Mouse (Mus musculus): ENCODE results near the gene Figla. TPM values are rescaled to one million over a fixed set of nuclear protein-coding genes. Genes with fewer than 3 reads are reported as not detected.

The Figla gene
- polyA plus RNA-seq, 1 experiment from 2014 or later: not detected

- H3K4me1 ChIP-seq (replicated peaks): peaks cover 6% of the 10 kb centered on the region; the same call in 1 of the 2 replicates
- H3K27ac ChIP-seq (ENCODE audit: poor library complexity, severe bottlenecking): no peak overlapping the region
- no peaks in the 10 kb centered on the region for H3K27me3 ChIP-seq (replicated peaks)
- no peaks in the 10 kb centered on the region for H3K9me3 ChIP-seq (replicated peaks)
- H3K4me3 ChIP-seq: no peak overlapping the region
- WGBS: 5% methylated on average over 1 of the region's 1 CpGs
- no peak overlapping the region for H3K9ac ChIP-seq
- ATAC-seq (ENCODE audit: insufficient number of reproducible peaks, low FRiP score): no peak
- no peak overlapping the region for H3K4me2 ChIP-seq
- no peaks in the 10 kb centered on the region for H3K36me3 ChIP-seq
Measured at GRCm38 (mm10) chr6:86058475-86058874, 42.5 kb downstream of the Figla start.

DNA sequence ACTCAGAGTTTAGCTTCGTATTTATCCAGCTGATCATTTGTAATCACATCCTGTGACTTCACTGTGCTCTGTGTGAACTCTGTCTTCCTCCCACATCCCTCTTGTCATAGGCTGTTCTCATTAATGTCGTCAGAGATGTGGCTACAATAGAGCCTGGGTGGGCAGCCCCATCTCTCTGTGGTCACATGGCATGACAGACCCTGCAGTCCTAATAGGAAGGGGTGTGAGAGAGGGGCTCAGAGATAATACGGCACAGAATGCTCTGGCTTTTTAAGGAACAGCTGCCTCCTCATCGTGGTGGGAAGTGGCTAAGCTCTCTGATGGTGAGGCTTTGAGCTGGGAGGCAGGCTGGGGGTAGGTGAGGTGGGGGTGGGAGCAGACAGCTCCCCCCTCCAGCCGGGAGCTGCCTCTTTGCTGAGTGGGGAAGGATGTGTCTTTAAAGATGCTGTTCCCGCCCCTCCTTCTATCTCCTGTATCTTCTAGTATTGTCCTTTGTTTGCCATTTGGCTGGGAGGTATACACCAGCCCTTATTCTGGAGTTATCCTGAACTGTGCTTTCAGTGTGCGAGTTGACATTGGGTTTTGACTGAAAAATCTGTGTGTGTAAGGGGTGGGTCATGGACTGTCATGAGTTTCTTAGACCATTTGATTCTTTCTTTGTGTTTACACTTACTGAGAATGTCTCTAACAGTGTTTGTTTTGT lies 43.3 kb downstream of the Figla start:
- Histone ChIP-seq H3K27me3 (replicated peaks) (no peaks in the 10 kb centered on the region), H3K9ac (no peak overlapping the region), H3K9me3 (replicated peaks) (no peaks in the 10 kb centered on the region), H3K4me2 (no peak overlapping the region), H3K4me3 (no peak overlapping the region), H3K4me1 (replicated peaks) (peaks cover 4% of the 10 kb centered on the region; the same call in 1 of the 2 replicates), H3K36me3 (no peaks in the 10 kb centered on the region), H3K27ac (ENCODE audit: poor library complexity, severe bottlenecking) (no peak overlapping the region)
- WGBS: 29% methylated on average over 7 of the region's 7 CpGs
- no peak for ATAC-seq (ENCODE audit: insufficient number of reproducible peaks, low FRiP score)

DNA sequence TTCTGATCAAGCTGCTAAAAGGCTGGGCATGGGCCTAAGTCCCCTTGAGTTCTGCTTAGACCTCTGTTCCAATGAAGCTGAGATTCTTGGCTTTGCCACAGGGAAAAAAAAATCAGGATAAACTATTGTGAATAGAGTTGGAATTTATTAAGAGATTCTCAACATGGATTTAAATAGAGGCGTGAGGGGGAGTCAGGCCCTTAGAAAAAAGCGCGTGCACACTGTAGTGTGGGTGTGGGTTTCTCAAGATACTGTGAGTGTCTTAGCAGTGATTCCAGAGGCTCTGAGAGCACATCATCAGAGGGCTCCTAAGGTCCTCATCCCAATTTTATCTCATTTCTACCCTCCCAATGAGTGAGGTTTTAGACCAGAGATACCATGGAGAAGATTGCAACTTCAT lies 44.2 kb downstream of the Figla start:
- Histone ChIP-seq H3K4me1 (replicated peaks) (peaks cover 4% of the 10 kb centered on the region; the same call in 1 of the 2 replicates), H3K9ac (no peak overlapping the region), H3K4me3 (no peak overlapping the region), H3K9me3 (replicated peaks) (no peaks in the 10 kb centered on the region), H3K27ac (ENCODE audit: poor library complexity, severe bottlenecking) (no peak overlapping the region), H3K4me2 (no peak overlapping the region), H3K36me3 (no peaks in the 10 kb centered on the region), H3K27me3 (replicated peaks) (0 out of 2 replicates have a peak, but pooled peaks cover 1% of the 10 kb centered on the region)
- ATAC-seq (ENCODE audit: insufficient number of reproducible peaks, low FRiP score): no peak
- 88% methylated on average over 3 of the region's 3 CpGs for WGBS

DNA sequence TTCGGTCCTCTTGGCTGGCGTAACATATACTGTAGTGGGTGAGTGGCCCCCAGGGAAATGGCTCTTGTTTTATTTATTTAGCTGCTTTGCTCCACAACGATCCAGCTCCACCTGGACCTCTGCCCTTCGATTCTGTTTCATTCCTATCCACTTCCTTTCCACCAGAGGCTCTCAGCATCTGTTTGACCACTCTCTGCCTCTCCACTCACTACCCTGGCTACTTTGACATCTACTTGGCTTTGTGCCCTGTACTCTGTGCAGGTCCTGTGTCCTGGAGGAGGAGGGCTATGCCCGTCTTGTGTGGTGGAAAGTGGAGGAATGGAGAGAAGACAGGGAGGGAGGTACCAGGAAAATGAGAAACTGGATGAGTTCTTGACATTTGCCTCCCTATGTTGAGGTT lies 46.3 kb downstream of the Figla start:
- peaks cover 4% of the 10 kb centered on the region; the same call in 1 of the 2 replicates for H3K4me1 ChIP-seq (replicated peaks)
- H3K4me2 ChIP-seq: no peak overlapping the region
- no peaks in the 10 kb centered on the region for H3K36me3 ChIP-seq
- H3K27me3 ChIP-seq (replicated peaks): 0 out of 2 replicates have a peak, but pooled peaks cover 4% of the 10 kb centered on the region
- no peak overlapping the region for H3K27ac ChIP-seq (ENCODE audit: poor library complexity, severe bottlenecking)
- ATAC-seq (ENCODE audit: insufficient number of reproducible peaks, low FRiP score): no peak
- WGBS: 53% methylated on average over 5 of the region's 5 CpGs
- H3K9ac ChIP-seq: no peak overlapping the region
- no peak overlapping the region for H3K4me3 ChIP-seq
- no peaks in the 10 kb centered on the region for H3K9me3 ChIP-seq (replicated peaks)

DNA sequence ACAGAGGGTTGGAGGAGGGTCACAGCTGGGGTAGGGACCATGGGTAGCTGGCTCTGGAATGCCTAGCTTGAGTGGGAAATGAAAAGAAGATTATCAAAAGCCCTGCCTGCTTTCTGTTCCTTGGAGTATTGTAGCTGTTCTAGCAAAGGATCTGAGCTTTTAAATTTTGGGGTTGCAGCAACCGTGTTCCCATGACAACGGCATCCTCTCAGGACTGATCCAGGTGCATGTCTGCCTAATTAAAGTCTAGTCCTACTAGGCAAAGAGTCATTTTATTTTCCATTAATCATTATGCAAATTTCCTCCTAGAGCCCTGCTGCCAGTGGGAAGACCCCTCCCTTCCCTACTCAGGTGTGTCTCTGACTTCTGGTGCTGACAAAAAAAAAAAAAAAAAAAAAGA lies 46.7 kb downstream of the Figla start:
- H3K4me1 ChIP-seq (replicated peaks): peaks cover 4% of the 10 kb centered on the region; the same call in 1 of the 2 replicates
- no peaks in the 10 kb centered on the region for H3K9me3 ChIP-seq (replicated peaks)
- ATAC-seq (ENCODE audit: insufficient number of reproducible peaks, low FRiP score): no peak
- no peak overlapping the region for H3K4me2 ChIP-seq
- H3K9ac ChIP-seq: no peak overlapping the region
- H3K4me3 ChIP-seq: no peak overlapping the region
- no peaks in the 10 kb centered on the region for H3K36me3 ChIP-seq
- 87% methylated on average over 2 of the region's 2 CpGs for WGBS
- H3K27me3 ChIP-seq (replicated peaks): 0 out of 2 replicates have a peak, but pooled peaks cover 4% of the 10 kb centered on the region
- H3K27ac ChIP-seq (ENCODE audit: poor library complexity, severe bottlenecking): no peak overlapping the region

DNA sequence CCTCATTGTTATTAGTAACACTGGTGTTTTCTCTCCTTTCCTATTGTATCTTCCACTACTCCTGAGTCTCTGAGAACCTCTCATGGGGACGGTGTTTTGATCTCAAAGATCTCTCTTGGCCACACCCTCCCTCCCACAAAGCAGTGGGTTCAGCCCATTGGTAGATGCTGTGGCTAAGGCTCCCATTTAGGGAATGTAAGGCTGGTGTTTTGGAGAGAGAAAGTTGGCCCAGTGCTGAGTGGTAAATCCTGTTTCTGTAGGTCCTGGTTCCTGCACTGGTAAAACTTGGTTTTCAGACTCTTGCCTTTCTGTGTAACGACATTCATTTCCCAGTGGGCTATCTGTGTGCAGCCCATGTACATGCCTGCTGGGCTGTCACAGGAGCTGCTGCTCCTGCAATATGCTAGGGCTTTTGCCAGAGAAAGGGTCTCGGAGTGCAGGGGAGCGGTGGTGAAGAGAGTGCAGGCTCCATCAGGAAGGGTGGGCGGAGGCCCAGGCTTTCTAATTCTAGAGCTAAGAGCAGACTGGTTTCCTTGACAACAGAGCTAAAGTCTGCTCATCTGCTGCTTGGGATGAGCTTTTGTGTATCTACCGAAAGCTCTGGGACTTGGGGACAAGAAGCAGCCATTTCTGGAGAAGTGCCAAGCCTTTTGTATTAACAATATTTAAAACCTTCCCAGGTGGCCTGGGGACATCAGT lies 48.5 kb downstream of the Figla start:
- Histone ChIP-seq H3K9ac (no peak overlapping the region), H3K9me3 (replicated peaks) (no peaks in the 10 kb centered on the region), H3K4me2 (no peak overlapping the region), H3K27ac (ENCODE audit: poor library complexity, severe bottlenecking) (no peak overlapping the region), H3K36me3 (no peaks in the 10 kb centered on the region), H3K4me3 (no peak overlapping the region), H3K27me3 (replicated peaks) (0 out of 2 replicates have a peak, but pooled peaks cover 4% of the 10 kb centered on the region), H3K4me1 (replicated peaks) (peaks cover 4% of the 10 kb centered on the region; the same call in 1 of the 2 replicates)
- no peak for ATAC-seq (ENCODE audit: insufficient number of reproducible peaks, low FRiP score)
- 61% methylated on average over 6 of the region's 6 CpGs for WGBS

DNA sequence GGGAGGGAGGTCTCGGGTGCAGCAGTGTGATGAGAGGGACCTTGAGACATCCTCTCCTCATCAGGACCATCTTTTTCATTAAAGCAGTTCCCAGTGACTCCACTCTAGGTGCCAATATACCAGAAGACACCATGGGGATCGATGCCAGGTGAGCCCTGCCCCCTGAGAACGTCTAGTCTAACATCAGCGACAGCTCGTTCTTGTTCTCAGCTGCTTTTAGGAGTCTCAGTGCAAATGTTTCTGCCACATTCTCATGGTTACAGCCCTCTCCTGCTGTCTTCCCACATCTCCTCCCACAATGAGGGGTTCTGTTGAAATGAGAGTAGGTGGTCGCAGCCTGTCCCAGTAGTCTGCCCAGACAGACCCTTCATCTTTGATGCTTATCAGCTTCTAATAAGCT lies 50.8 kb downstream of the Figla start:
- WGBS: 76% methylated on average over 6 of the region's 6 CpGs
- no peak overlapping the region for H3K4me2 ChIP-seq
- H3K4me3 ChIP-seq: no peak overlapping the region
- ATAC-seq (ENCODE audit: insufficient number of reproducible peaks, low FRiP score): no peak
- H3K27ac ChIP-seq (ENCODE audit: poor library complexity, severe bottlenecking): no peak overlapping the region
- no peak overlapping the region for H3K9ac ChIP-seq
- H3K27me3 ChIP-seq (replicated peaks): 0 out of 2 replicates have a peak, but pooled peaks cover 4% of the 10 kb centered on the region
- no peaks in the 10 kb centered on the region for H3K36me3 ChIP-seq
- H3K9me3 ChIP-seq (replicated peaks): no peaks in the 10 kb centered on the region
- peaks cover 4% of the 10 kb centered on the region; the same call in 1 of the 2 replicates for H3K4me1 ChIP-seq (replicated peaks)

- no peaks in the 10 kb centered on the region for H3K9me3 ChIP-seq (replicated peaks)
- no peak overlapping the region for H3K9ac ChIP-seq
- 0 out of 2 replicates have a peak, but pooled peaks cover 4% of the 10 kb centered on the region for H3K27me3 ChIP-seq (replicated peaks)
- no peak overlapping the region for H3K27ac ChIP-seq (ENCODE audit: poor library complexity, severe bottlenecking)
- no peak overlapping the region for H3K4me2 ChIP-seq
- no peak overlapping the region for H3K4me3 ChIP-seq
- no peaks in the 10 kb centered on the region for H3K36me3 ChIP-seq
- peaks cover 3% of the 10 kb centered on the region; the same call in 1 of the 2 replicates for H3K4me1 ChIP-seq (replicated peaks)
- 48% methylated on average over 5 of the region's 5 CpGs for WGBS
- no peak for ATAC-seq (ENCODE audit: insufficient number of reproducible peaks, low FRiP score)
Measured at GRCm38 (mm10) chr6:86067145-86067544, 51.2 kb downstream of the Figla start.

GRCm38 (mm10) chr6:86069009-86069408 lies 53.0 kb downstream of the Figla start:
- ATAC-seq (ENCODE audit: insufficient number of reproducible peaks, low FRiP score): no peak

DNA sequence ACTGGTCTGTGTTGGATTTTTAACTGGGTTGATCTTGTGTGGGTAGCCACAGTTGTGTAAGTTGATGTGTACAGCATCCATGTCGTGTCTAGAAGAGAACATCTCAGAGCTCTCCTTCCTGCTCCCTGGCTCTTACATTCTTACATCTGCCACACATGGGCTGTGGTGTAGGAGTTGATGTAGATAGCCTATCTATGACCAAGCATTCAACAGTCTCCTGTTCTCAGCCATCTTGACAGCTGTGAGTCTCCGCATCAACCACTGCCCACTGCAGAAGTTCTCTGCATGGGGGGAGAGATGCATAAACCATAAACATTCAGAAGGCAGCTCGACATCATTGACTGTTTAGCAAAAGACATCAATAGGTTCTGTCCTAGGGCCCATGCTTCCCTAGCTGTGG lies 53.9 kb downstream of the Figla start:
- H3K4me1 ChIP-seq (replicated peaks): no peaks in the 10 kb centered on the region
- no peak overlapping the region for H3K9ac ChIP-seq
- 0 out of 2 replicates have a peak, but pooled peaks cover 4% of the 10 kb centered on the region for H3K27me3 ChIP-seq (replicated peaks)
- no peak overlapping the region for H3K27ac ChIP-seq (ENCODE audit: poor library complexity, severe bottlenecking)
- 71% methylated on average over 3 of the region's 3 CpGs for WGBS
- no peak for ATAC-seq (ENCODE audit: insufficient number of reproducible peaks, low FRiP score)
- no peak overlapping the region for H3K4me2 ChIP-seq
- H3K36me3 ChIP-seq: no peaks in the 10 kb centered on the region
- no peak overlapping the region for H3K4me3 ChIP-seq
- no peaks in the 10 kb centered on the region for H3K9me3 ChIP-seq (replicated peaks)

More at GRCm38 (mm10) chr6:86069009-86069408, 53.0 kb downstream of the Figla start:
- Histone ChIP-seq H3K4me3 (no peak overlapping the region), H3K27me3 (replicated peaks) (0 out of 2 replicates have a peak, but pooled peaks cover 4% of the 10 kb centered on the region), H3K36me3 (no peaks in the 10 kb centered on the region), H3K27ac (ENCODE audit: poor library complexity, severe bottlenecking) (no peak overlapping the region), H3K9me3 (replicated peaks) (no peaks in the 10 kb centered on the region), H3K9ac (no peak overlapping the region), H3K4me1 (replicated peaks) (no peaks in the 10 kb centered on the region), H3K4me2 (no peak overlapping the region)
- WGBS: 72% methylated on average over 5 of the region's 5 CpGs

DNA sequence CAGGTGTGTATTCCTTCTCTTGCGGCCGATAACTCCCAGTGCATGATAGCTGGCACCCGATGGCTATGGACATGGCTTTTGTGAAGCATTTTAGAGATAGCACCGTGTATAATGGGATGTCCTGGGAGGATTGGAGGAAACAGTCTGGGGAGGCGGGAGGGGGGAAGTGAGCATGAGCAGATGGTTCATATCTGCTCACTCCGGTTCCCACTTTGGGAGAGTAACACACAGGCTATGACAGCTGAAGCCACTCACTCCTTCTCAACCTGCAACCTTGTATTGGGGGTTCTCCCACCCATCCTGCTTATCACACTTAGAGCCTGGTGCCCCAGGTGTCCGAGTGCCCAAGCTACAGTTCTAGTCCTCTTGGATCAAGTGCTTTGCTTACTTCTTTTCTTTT lies 54.3 kb downstream of the Figla start:
- Histone ChIP-seq H3K9ac (no peak overlapping the region), H3K4me2 (no peak overlapping the region), H3K27me3 (replicated peaks) (0 out of 2 replicates have a peak, but pooled peaks cover 1% of the 10 kb centered on the region), H3K27ac (ENCODE audit: poor library complexity, severe bottlenecking) (no peak overlapping the region), H3K36me3 (no peaks in the 10 kb centered on the region), H3K9me3 (replicated peaks) (no peaks in the 10 kb centered on the region), H3K4me3 (no peak overlapping the region), H3K4me1 (replicated peaks) (no peaks in the 10 kb centered on the region)
- no peak for ATAC-seq (ENCODE audit: insufficient number of reproducible peaks, low FRiP score)
- WGBS: 66% methylated on average over 7 of the region's 7 CpGs

Data from heart, embryonic 12.5 days (tissue).